Comparison of ENCODE assay signal across 8 mouse cellular contexts in genomic region chr2:33468466-33469097, GRCm38 (mm10). TPM values are rescaled to one million over a fixed set of nuclear protein-coding genes. Genes with fewer than 3 reads are reported as not detected.
DNase-seq lines count a peak whose midpoint lies in the region; ATAC-seq and TF ChIP-seq lines count a peak whose summit lies in the region.

TSS of gene Zbtb43 (minus strand) at chr2:33468559.

- TF ChIP-seq POLR2A in limb, embryonic 14.5 days (IDR thresholded peaks at IDR 0.05; ENCODE audit: borderline replicate concordance, extremely low read depth, insufficient read depth, insufficient read length), result peak; percentile 64; the same call in 1 of the 2 replicates

- peak within 1 kb of the TSS; percentile 39; the same call in 1 of the 2 replicates for H3K27ac ChIP-seq in embryonic facial prominence, embryonic 14.5 days (replicated peaks; ENCODE audit: low read depth, low read length)
- peak within 1 kb of the TSS; percentile 52; the same call in 1 of the 2 replicates for H3K27ac ChIP-seq in limb, embryonic 14.5 days (replicated peaks; ENCODE audit: low read depth, low read length)
- H3K27ac ChIP-seq in midbrain, postnatal 0 days (ENCODE audit: low read depth, low read length), result peak within 1 kb of the TSS; percentile 68

- no peaks in the 10 kb centered on the region for H3K9me3 ChIP-seq in embryonic facial prominence, embryonic 14.5 days (ENCODE audit: control insufficient read depth, low read length)
- no peaks in the 10 kb centered on the region for H3K9me3 ChIP-seq in limb, embryonic 14.5 days (ENCODE audit: control insufficient read depth, low read length)
- H3K9me3 ChIP-seq in midbrain, postnatal 0 days (ENCODE audit: low read length), result no peaks in the 10 kb centered on the region

- H3K36me3 ChIP-seq in embryonic facial prominence, embryonic 14.5 days (ENCODE audit: control insufficient read depth, insufficient read depth, low read length), result peaks cover 11% of the 10 kb centered on the region
- H3K36me3 ChIP-seq in limb, embryonic 14.5 days (ENCODE audit: control insufficient read depth, insufficient read depth, low read length), result peaks cover 16% of the 10 kb centered on the region
- peaks cover 4% of the 10 kb centered on the region; the same call in 1 of the 2 replicates for H3K36me3 ChIP-seq in midbrain, postnatal 0 days (ENCODE audit: insufficient read depth, low read length)

- ATAC-seq in embryonic facial prominence, embryonic 14.5 days (ENCODE audit: low read depth), result peak; percentile 97
- ATAC-seq in limb, embryonic 14.5 days (ENCODE audit: low FRiP score, low read depth), result peak; percentile 95
- peak; percentile 94 for ATAC-seq in midbrain, postnatal 0 days (ENCODE audit: low FRiP score)

- no peaks in the 10 kb centered on the region for H3K27me3 ChIP-seq in embryonic facial prominence, embryonic 14.5 days (replicated peaks; ENCODE audit: control insufficient read depth, insufficient read depth, low read length)
- H3K27me3 ChIP-seq in limb, embryonic 14.5 days (ENCODE audit: control insufficient read depth, insufficient read depth, low read length), result no peaks in the 10 kb centered on the region
- H3K27me3 ChIP-seq in midbrain, postnatal 0 days (ENCODE audit: insufficient read depth, low read length), result no peaks in the 10 kb centered on the region

- H3K4me2 ChIP-seq in embryonic facial prominence, embryonic 14.5 days (ENCODE audit: low read depth, low read length), result peak within 1 kb of the TSS; percentile 80
- peak within 1 kb of the TSS; percentile 77 for H3K4me2 ChIP-seq in limb, embryonic 14.5 days (replicated peaks; ENCODE audit: low read depth, low read length, severe bottlenecking)
- H3K4me2 ChIP-seq in midbrain, postnatal 0 days (ENCODE audit: low read depth, low read length, poor library complexity, severe bottlenecking), result peak within 1 kb of the TSS; percentile 83

- peak within 1 kb of the TSS; percentile 96 for H3K9ac ChIP-seq in embryonic facial prominence, embryonic 14.5 days (ENCODE audit: low read depth, low read length)
- H3K9ac ChIP-seq in limb, embryonic 14.5 days (ENCODE audit: low read depth, low read length, severe bottlenecking), result peak within 1 kb of the TSS; percentile 91
- H3K9ac ChIP-seq in midbrain, postnatal 0 days (replicated peaks; ENCODE audit: low read length, poor library complexity, severe bottlenecking), result peak within 1 kb of the TSS; percentile 87

- 0 out of 2 replicates have a peak, but pooled peaks have one; percentile 7 for TF ChIP-seq CTCF in midbrain, postnatal 0 days (IDR thresholded peaks at IDR 0.05)

- DNase-seq in 3T3-L1 (ENCODE audit: low read depth, low spot score), result peak; percentile 94
- peak; percentile 92 for DNase-seq in adrenal gland, postnatal 4 days (ENCODE audit: low spot score in 2 of 2)
- peak; percentile 97 for DNase-seq in embryonic facial prominence, embryonic 14.5 days (ENCODE audit: low spot score)
- peak; percentile 96 for DNase-seq in heart, adult 8-10 months (ENCODE audit: low spot score)
- peak; percentile 98 for DNase-seq in kidney, adult 9 months
- peak; percentile 93 for DNase-seq in limb, embryonic 14.5 days (ENCODE audit: low spot score)
- DNase-seq in midbrain, postnatal 0 days (ENCODE audit: low spot score), result peak; percentile 96
- peak; percentile 92 to 93 for DNase-seq in spleen, postnatal 14 days (ENCODE audit: low spot score in 2 of 2)

- H3K4me3 ChIP-seq in embryonic facial prominence, embryonic 14.5 days (ENCODE audit: low read depth, low read length), result peak within 1 kb of the TSS; percentile 95
- H3K4me3 ChIP-seq in limb, embryonic 14.5 days (replicated peaks; ENCODE audit: low read length), result peak within 1 kb of the TSS; percentile 97
- peak within 1 kb of the TSS; percentile 98 for H3K4me3 ChIP-seq in midbrain, postnatal 0 days (ENCODE audit: low read depth, low read length)

- 5% methylated on average over 33 of the region's 36 CpGs for WGBS in embryonic facial prominence, embryonic 14.5 days
- 6% methylated on average over 30 of the region's 36 CpGs for WGBS in limb, embryonic 14.5 days
- 5% methylated on average over 36 of the region's 36 CpGs for WGBS in midbrain, postnatal 0 days

- H3K4me1 ChIP-seq in embryonic facial prominence, embryonic 14.5 days (ENCODE audit: control insufficient read depth, insufficient read depth, low read length), result peaks cover 15% of the 10 kb centered on the region
- H3K4me1 ChIP-seq in limb, embryonic 14.5 days (ENCODE audit: control insufficient read depth, insufficient read depth, low read length), result peaks cover 16% of the 10 kb centered on the region
- H3K4me1 ChIP-seq in midbrain, postnatal 0 days (ENCODE audit: insufficient read depth, low read length), result peaks cover 12% of the 10 kb centered on the region; the same call in 1 of the 2 replicates

RNA-seq across cellular contexts. Expression of gene Zbtb43, which starts in this region (rescaled TPM):
- total RNA-seq in adrenal gland, postnatal 4 days (2021), result 10 to 100 TPM; 21.5 to 24.1 TPM
- 16.5 and 18.2 TPM in 2 replicates for polyA plus RNA-seq in embryonic facial prominence, embryonic 14.5 days (2014; fragmentation: Nextera tagmentation; extraction: Ambion mirVana)
- 10 to 100 TPM; 17.0 to 19.1 (median 17.5) TPM for total RNA-seq in heart, adult 8-10 months (2022)
- polyA plus RNA-seq in limb, embryonic 14.5 days (2012; rRNA removed), result 13.6 and 15.0 TPM in 2 replicates
- 18.3 and 19.0 TPM in 2 replicates for polyA plus RNA-seq in limb, embryonic 14.5 days (2014; fragmentation: Nextera tagmentation; extraction: Ambion mirVana)
- total RNA-seq in midbrain, postnatal 0 days (2014; rRNA removed), result 37.4 and 39.6 TPM in 2 replicates
- 19.8 and 21.2 TPM in 2 replicates for polyA plus RNA-seq in midbrain, postnatal 0 days (2015; fragmentation: Nextera tagmentation; extraction: Ambion mirVana)

Comparison
In these comparisons a context has a peak if more than half of its experiments do, and no peak if none do; other contexts are left out.
1. Peak in every context shown above with its lines: DNase-seq, ATAC-seq, H3K4me3 ChIP-seq and H3K27ac ChIP-seq.